Mouse (Mus musculus): Measurements from ENCODE around the gene Tmem235. TPM values are rescaled to one million over a fixed set of nuclear protein-coding genes. Genes with fewer than 3 reads are reported as not detected.
A peak's percentile ranks its signal among the peaks of the same experiment; 100 is the strongest.

Tmem235 gene
- total RNA-seq, 4 experiments from 2014 or later, result not detected

DNA sequence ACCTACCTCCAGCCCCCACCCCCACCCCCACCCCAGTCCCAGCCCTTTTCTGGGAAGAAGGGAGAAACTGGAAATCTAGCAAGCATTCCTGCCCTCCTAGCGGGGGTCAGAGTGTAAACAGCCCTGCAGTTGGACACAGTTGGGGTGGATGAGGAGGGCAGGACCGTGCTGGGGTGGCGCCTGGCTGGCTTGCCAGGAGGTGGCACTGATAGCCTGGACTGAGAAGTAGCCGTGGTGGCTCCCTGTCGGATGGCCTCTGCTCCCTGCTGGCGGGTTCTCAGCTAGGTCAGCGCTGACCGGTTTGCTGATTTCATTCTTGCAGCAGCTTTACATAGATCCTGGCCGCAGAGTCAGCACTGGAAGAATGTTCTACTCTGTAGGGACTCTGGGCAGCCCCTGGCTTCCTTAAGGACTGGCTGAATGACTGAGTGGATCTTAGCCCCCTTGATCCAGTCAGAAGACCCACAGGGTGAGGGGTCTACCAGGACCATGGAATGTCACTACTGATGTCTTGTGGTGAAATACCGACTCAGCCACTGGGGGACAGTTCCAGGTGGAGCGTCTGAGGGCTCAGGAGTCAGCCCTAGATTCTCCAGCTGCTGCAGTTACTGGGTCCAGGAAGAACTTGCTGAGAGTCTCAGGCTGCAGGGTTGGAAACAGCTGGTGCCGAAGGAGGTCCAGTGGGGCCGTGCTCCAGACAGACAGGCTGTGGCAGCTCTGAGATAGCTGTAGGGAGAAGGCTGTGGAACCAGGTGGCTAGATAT lies 30.1 kb downstream of the Tmem235 start:
- DNase-seq (ENCODE audit: low spot score in 2 of 2), result peak; percentile 38 to 64

GRCm38 (mm10) chr11:117891581-117892175 lies 31.1 kb downstream of the Tmem235 start:
- no peak for DNase-seq (ENCODE audit: low spot score in 2 of 2)

DNA sequence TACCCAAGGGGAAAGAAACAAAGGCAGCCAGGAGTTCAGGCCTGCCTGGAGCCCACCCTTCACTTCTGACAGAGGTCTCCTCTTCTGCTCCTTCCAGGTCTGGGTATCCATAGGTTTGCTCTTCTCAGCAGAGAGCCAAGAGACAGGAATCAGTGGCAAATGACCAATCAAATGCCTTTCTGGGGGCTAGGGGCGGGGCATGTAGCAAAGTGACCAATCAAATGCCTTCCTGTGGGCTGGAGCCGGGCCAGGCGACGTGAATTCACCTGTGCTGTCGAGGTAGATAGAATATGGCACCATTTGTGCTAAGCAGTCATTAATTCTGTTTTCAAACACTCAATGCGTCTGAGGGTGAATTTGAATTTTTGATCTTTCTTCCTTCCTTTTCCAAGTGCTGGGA lies 31.6 kb downstream of the Tmem235 start:
- no peak for DNase-seq (ENCODE audit: low spot score in 2 of 2)

DNA sequence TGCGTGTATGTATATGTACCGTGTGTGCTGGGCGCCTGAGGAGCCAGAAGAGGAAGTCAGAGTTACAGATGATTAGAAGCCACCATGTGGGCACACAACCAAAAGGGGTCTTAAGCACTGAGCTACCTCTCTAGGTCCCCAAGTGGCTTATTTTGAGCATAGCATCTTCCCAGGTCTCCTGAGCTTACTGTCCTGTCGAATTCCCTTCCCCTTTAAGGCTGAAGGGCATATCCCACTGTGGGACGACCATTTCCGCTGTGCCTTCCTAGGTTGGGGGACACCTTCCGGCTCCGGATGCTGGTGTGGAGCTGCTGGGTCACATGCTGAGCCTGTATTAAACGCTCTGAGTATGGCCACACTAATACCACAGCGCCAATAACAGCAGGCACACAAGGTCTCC lies 34.1 kb downstream of the Tmem235 start:
- DNase-seq (ENCODE audit: low spot score in 2 of 2), result no peak

- DNase-seq (ENCODE audit: low spot score in 2 of 2), result no peak
These were observed 36.0 kb downstream of the Tmem235 start for GRCm38 (mm10) chr11:117896533-117896932.

DNA sequence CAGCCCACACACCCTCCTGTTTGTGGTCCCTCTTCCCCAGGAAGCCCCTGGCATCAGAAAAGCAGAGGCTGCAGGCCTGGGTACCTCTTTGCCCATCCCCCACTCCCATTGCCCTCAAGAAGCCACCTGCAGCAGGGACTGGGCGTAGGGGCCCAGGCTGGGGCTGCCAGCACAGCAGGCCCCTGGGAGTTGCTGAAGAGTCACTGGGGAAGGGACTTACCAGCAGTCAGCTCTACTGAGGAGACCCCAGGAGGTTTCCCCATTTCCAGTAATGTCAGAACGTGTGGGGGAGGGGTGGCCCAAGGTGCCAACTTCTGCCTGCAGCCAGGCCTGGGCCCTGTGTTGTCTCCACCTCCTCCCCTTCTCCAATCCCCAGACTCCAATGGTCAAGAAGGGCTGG lies 41.7 kb downstream of the Tmem235 start:
- DNase-seq (ENCODE audit: low spot score in 2 of 2), result no peak

DNA sequence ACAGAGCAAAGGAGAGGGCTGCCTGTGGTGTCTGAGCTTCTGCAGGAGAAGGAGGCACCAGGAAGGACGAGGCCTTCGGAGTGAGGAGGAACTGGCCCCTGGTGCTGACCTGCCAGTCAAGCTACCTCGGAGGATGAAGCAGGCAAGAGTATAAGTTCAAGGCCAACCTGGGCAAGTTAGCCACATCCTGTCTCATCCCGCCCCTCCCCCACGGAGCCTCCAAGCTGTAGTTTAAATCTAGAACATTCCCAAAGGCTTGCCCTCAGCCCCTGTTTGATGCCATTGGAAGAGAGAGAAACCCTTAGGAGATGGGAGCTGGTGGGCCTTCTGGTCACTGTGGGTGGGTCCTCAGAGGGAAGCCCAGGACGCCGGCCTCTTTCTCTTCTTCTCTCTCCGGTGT lies 43.9 kb downstream of the Tmem235 start:
- DNase-seq (ENCODE audit: low spot score in 2 of 2), result no peak

- DNase-seq (ENCODE audit: low spot score in 2 of 2), result no peak
These were observed 48.8 kb downstream of the Tmem235 start for GRCm38 (mm10) chr11:117909337-117909736.

- peak; percentile 75 to 78 for DNase-seq (ENCODE audit: low spot score in 2 of 2)
These were observed 52.3 kb downstream of the Tmem235 start for GRCm38 (mm10) chr11:117912684-117913352.

DNA sequence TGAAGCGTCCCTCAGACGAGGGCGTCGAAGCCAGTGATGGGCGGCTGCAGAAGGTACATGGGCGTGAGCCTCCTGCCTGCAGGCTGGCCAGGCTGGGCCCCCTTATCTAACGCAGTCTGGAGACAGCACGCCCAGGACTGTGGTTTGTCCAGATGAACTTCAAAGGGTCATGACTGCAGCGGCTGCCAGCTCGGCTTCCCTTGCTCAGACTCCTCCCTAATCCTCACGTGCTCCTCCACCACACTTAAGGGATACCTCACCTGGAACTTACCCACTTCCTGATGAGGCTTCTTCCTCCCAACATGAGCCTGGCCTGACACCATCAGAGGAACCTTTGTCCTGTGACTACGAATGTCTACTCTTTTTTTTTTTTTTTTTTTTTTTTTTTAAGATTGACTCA lies 54.0 kb downstream of the Tmem235 start:
- DNase-seq (ENCODE audit: low spot score in 2 of 2), result no peak

Other genes with a start within 250 kb of the Tmem235 start
- 10 to 100 TPM; 17.0 to 20.8 (median 18.6) TPM for gene Tnrc6c, start 206.5 kb upstream of the Tmem235 start, total RNA-seq (2022)
- gene Tmc8, start 78.7 kb upstream of the Tmem235 start, total RNA-seq (2022), result under 1 TPM; 0.38 to 0.89 (median 0.43) TPM
- gene Tmc6, start 78.6 kb upstream of the Tmem235 start, total RNA-seq (2022), result 1 to 10 TPM; 2.4 to 6.4 (median 4.5) TPM
- gene 6030468B19Rik, start 63.1 kb upstream of the Tmem235 start, total RNA-seq (2022), result not detected
- gene Gm20708, start 51.1 kb upstream of the Tmem235 start, total RNA-seq (2022), result 1 to 10 TPM in 2 of 4 experiments, under 1 TPM in 1, not detected in 1; 0.46 to 1.2 (median 1.1) TPM
- gene Syngr2, start 51.1 kb upstream of the Tmem235 start, total RNA-seq (2022), result 100 to 1,000 TPM; 182 to 198 (median 184) TPM
- gene Afmid, start 34.8 kb upstream of the Tmem235 start, total RNA-seq (2022), result 1 to 10 TPM; 2.0 to 4.6 (median 3.4) TPM
- gene Tk1, start 34.7 kb upstream of the Tmem235 start, total RNA-seq (2022), result 1 to 10 TPM; 2.5 to 5.4 (median 4.1) TPM
- under 1 TPM in 1 of 4 experiments, not detected in 3; 0.24 TPM for gene Birc5, start 11.5 kb upstream of the Tmem235 start, total RNA-seq (2022)
- gene Tha1, start 12.7 kb downstream of the Tmem235 start, total RNA-seq (2022), result 1 to 10 TPM; 2.7 to 3.8 (median 3.4) TPM
- gene Socs3, start 109.3 kb downstream of the Tmem235 start, total RNA-seq (2022), result 1 to 10 TPM; 1.9 to 3.3 (median 2.5) TPM
- 10 to 100 TPM; 16.9 to 23.0 (median 19.1) TPM for gene Pgs1, start 125.5 kb downstream of the Tmem235 start, total RNA-seq (2022)